Mouse (Mus musculus) MEL (cell line): ENCODE data around the gene Entpd3.

Experiments used
- POLR2A ChIP-seq, 2 experiments: IDR thresholded peaks; 2 replicates each; pipeline ENCODE4 v1.6.1; 2011 to 2012; ENCODE audit warnings: low read length in 2 of 2, mild to moderate bottlenecking in 2 of 2, control low read depth in 1 of 2, improper control_type of control experiment in 1 of 2, low read depth in 1 of 2, moderate library complexity in 1 of 2; ENCODE audit not compliant: control insufficient read depth in 1 of 2, insufficient read depth in 1 of 2, poor library complexity in 1 of 2
- RAD21 ChIP-seq: IDR thresholded peaks from 2 replicates; pipeline ENCODE4 v1.6.1; 2011; ENCODE audit warnings: mild to moderate bottlenecking, low read depth, low read length, improper control_type of control experiment

DNA sequence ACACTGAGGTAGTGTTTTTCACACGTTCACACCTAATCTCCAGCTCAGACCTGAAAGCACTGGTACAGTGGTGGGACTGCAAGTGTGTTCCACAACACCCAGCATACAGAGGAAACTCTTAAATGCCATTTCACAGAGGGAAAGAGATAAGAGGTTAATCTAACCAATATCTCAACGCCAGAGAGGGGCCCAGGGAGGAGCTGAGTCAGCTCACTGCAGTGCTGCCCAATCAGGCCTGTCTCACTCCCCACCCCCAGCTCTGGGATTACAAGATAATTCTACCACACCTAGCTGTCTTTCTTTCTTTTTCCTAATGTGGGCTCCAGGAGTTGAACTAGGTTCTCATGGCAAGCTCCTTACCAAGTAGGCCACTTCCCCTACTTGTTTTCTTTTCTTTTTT is 29.3 kb downstream of the Entpd3 start:
- no peak for TF ChIP-seq POLR2A (IDR thresholded peaks at IDR 0.05; ENCODE audit: control insufficient read depth in 1 of 2, insufficient read depth in 1 of 2, low read depth in 1 of 2, low read length in 2 of 2, poor library complexity in 1 of 2)
- no peak for TF ChIP-seq RAD21
